Mouse (Mus musculus): Measurements from ENCODE around the gene Nkg7.
A peak's percentile ranks its signal among the peaks of the same experiment; 100 is the strongest.

Gene Nkg7

GRCm38 (mm10) chr7:43440482-43440881 is 3.6 kb downstream of the Nkg7 start, which contains the start of gene Cldnd2:
TSS of gene Cldnd2 (plus strand) at chr7:43440782.
- Histone ChIP-seq H3K4me3 (replicated peaks; ENCODE audit: low read length) (no peak within 1 kb of the TSS), H3K36me3 (ENCODE audit: insufficient read depth, low read length) (0 out of 2 replicates have a peak, but pooled peaks cover under 1% of the 10 kb centered on the region), H3K9me3 (ENCODE audit: low read length) (no peaks in the 10 kb centered on the region), H3K4me1 (replicated peaks; ENCODE audit: low read depth, low read length) (peaks cover 53% of the 10 kb centered on the region), H3K27me3 (ENCODE audit: insufficient read depth, low read length) (peaks cover 6% of the 10 kb centered on the region; the same call in 1 of the 2 replicates)
- TF ChIP-seq POU5F1 (IDR thresholded peaks at IDR 0.05; ENCODE audit: borderline replicate concordance, low read length) (no peak), CTCF (conservative IDR thresholded peaks at IDR 0.05; ENCODE audit: low read length) (no peak)

- Histone ChIP-seq H3K4me1 (replicated peaks; ENCODE audit: low read depth, low read length) (peaks cover 56% of the 10 kb centered on the region), H3K36me3 (ENCODE audit: insufficient read depth, low read length) (peaks cover 6% of the 10 kb centered on the region; the same call in 1 of the 2 replicates), H3K9me3 (ENCODE audit: low read length) (no peaks in the 10 kb centered on the region), H3K4me3 (replicated peaks; ENCODE audit: low read length) (no peak overlapping the region), H3K27me3 (ENCODE audit: insufficient read depth, low read length) (peaks cover 6% of the 10 kb centered on the region; the same call in 1 of the 2 replicates)
- no peak for TF ChIP-seq POU5F1 (IDR thresholded peaks at IDR 0.05; ENCODE audit: borderline replicate concordance, low read length)
- no peak for TF ChIP-seq CTCF (conservative IDR thresholded peaks at IDR 0.05; ENCODE audit: low read length)
- TF ChIP-seq NANOG (IDR thresholded peaks at IDR 0.05; ENCODE audit: borderline replicate concordance, low read length), result no peak
Observed at GRCm38 (mm10) chr7:43441071-43441470, 4.2 kb downstream of the Nkg7 start.

- peaks cover 70% of the 10 kb centered on the region for H3K4me1 ChIP-seq (replicated peaks; ENCODE audit: low read depth, low read length)
- H3K4me3 ChIP-seq (replicated peaks; ENCODE audit: low read length), result peak overlapping the region; percentile 84
- H3K27me3 ChIP-seq (ENCODE audit: insufficient read depth, low read length), result peaks cover 6% of the 10 kb centered on the region; the same call in 1 of the 2 replicates
- TF ChIP-seq CTCF (conservative IDR thresholded peaks at IDR 0.05; ENCODE audit: low read length) (no peak), POU5F1 (IDR thresholded peaks at IDR 0.05; ENCODE audit: borderline replicate concordance, low read length) (no peak), NANOG (IDR thresholded peaks at IDR 0.05; ENCODE audit: borderline replicate concordance, low read length) (no peak)
- H3K9me3 ChIP-seq (ENCODE audit: low read length), result no peaks in the 10 kb centered on the region
- peaks cover 22% of the 10 kb centered on the region for H3K36me3 ChIP-seq (ENCODE audit: insufficient read depth, low read length)
Observed at GRCm38 (mm10) chr7:43442684-43443083, 5.8 kb downstream of the Nkg7 start.

DNA sequence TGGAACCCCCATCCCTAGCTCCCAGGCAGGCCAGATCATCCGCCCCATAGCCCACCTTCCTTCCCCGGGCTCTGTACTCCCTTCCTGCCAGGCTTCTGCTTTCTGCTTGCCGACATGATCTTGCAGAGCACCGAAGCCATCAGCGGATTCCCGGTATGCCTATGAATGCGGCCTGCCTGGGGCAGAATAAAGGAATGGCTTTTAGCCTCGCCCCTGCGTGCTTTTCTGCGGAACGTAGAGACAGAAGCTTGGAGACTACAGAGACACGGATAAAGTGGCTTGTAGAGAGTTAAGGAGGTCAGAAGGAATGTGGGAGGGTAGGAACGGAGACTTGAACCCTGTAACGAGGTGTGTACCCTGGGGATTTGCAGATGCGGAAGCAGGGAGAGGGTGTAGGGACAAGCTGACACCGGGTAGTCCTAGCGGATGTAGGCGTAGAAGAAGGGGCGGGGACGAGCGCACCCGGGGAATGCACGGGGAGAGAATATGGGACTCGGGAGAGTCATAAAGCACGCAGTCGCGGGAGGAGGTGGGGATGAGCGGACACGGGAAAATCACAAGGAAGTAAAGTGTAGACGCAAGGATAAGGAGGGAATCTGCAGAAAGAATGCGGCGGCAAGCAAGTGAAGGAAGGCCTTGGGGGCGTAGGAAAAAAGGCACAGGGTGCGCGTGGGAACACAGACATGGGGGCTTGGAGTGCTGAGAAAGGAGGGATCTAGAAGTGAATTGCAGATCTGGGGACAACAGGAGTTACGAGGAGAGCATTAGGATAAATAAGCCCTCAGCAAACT is 6.4 kb downstream of the Nkg7 start:
- H3K27me3 ChIP-seq (ENCODE audit: insufficient read depth, low read length), result peaks cover 6% of the 10 kb centered on the region; the same call in 1 of the 2 replicates
- H3K4me3 ChIP-seq (replicated peaks; ENCODE audit: low read length), result peak overlapping the region; percentile 84
- TF ChIP-seq POU5F1 (IDR thresholded peaks at IDR 0.05; ENCODE audit: borderline replicate concordance, low read length), result no peak
- no peak for TF ChIP-seq NANOG (IDR thresholded peaks at IDR 0.05; ENCODE audit: borderline replicate concordance, low read length)
- no peak for TF ChIP-seq CTCF (conservative IDR thresholded peaks at IDR 0.05; ENCODE audit: low read length)
- peaks cover 25% of the 10 kb centered on the region for H3K36me3 ChIP-seq (ENCODE audit: insufficient read depth, low read length)
- H3K4me1 ChIP-seq (replicated peaks; ENCODE audit: low read depth, low read length), result peaks cover 72% of the 10 kb centered on the region
- H3K9me3 ChIP-seq (ENCODE audit: low read length), result no peaks in the 10 kb centered on the region

DNA sequence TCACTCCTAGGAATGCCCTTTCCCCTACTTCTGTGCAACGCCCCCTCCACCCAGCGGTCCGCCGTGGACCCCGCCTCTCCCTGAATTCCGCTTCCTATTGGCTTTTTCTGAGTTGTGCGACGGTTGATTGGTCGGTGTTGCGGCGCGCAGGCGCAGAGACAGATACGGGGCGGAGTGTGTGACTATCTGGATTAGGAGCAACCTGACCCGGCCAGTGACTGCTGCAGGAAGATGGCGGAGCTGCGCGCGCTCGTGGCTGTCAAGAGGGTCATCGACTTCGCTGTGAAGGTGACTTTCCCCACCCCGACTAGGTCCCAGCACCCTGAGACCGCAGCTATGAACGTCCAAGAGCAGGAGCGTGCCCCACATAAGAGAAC is 7.0 kb downstream of the Nkg7 start, which contains the start of the genes Etfb and Gm45233:
TSS of gene Etfb (plus strand) at position 167 of the 377 bp plus-strand sequence.
TSS of gene Gm45233 (plus strand) at position 212 of the 377 bp plus-strand sequence.
- Histone ChIP-seq H3K9me3 (ENCODE audit: low read length) (no peaks in the 10 kb centered on the region), H3K27me3 (ENCODE audit: insufficient read depth, low read length) (peaks cover 6% of the 10 kb centered on the region; the same call in 1 of the 2 replicates), H3K36me3 (ENCODE audit: insufficient read depth, low read length) (peaks cover 28% of the 10 kb centered on the region), H3K4me1 (replicated peaks; ENCODE audit: low read depth, low read length) (peaks cover 77% of the 10 kb centered on the region), H3K4me3 (replicated peaks; ENCODE audit: low read length) (peak within 1 kb of the TSS; percentile 84)
- TF ChIP-seq CTCF (conservative IDR thresholded peaks at IDR 0.05; ENCODE audit: low read length) (no peak), POU5F1 (IDR thresholded peaks at IDR 0.05; ENCODE audit: borderline replicate concordance, low read length) (no peak), NANOG (IDR thresholded peaks at IDR 0.05; ENCODE audit: borderline replicate concordance, low read length) (no peak)

GRCm38 (mm10) chr7:43447801-43448200 is 10.9 kb downstream of the Nkg7 start:
- no peaks in the 10 kb centered on the region for H3K27me3 ChIP-seq (ENCODE audit: insufficient read depth, low read length)
- TF ChIP-seq NANOG (IDR thresholded peaks at IDR 0.05; ENCODE audit: borderline replicate concordance, low read length), result no peak
- TF ChIP-seq POU5F1 (IDR thresholded peaks at IDR 0.05; ENCODE audit: borderline replicate concordance, low read length), result no peak
- no peak for TF ChIP-seq CTCF (conservative IDR thresholded peaks at IDR 0.05; ENCODE audit: low read length)

DNA sequence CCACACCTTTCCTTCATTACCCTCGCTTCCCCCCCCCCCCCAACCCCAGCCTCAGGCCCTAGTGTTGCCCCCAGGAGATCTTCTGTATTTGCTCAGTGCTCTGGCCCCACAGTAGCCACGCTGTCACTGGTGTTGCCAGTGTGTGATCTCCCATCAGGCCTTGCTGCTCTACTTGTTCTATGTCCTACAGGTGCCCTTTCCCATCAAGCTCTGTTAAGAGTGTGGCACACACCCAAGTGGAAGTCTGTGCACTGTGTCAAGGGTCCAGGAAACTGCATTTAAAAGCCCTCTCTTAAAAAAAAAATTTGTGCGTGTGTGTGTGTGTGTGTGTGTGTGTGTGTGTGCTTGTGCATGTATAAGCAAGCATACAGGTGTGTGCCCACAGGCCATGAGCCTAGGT is 11.4 kb downstream of the Nkg7 start:
- no peak for TF ChIP-seq POU5F1 (IDR thresholded peaks at IDR 0.05; ENCODE audit: borderline replicate concordance, low read length)
- no peak for TF ChIP-seq CTCF (conservative IDR thresholded peaks at IDR 0.05; ENCODE audit: low read length)
- TF ChIP-seq NANOG (IDR thresholded peaks at IDR 0.05; ENCODE audit: borderline replicate concordance, low read length), result no peak
- Histone ChIP-seq H3K27me3 (ENCODE audit: insufficient read depth, low read length) (no peaks in the 10 kb centered on the region), H3K9me3 (ENCODE audit: low read length) (no peaks in the 10 kb centered on the region), H3K4me1 (replicated peaks; ENCODE audit: low read depth, low read length) (peaks cover 82% of the 10 kb centered on the region), H3K36me3 (ENCODE audit: insufficient read depth, low read length) (peaks cover 42% of the 10 kb centered on the region), H3K4me3 (replicated peaks; ENCODE audit: low read length) (no peak overlapping the region)

More at GRCm38 (mm10) chr7:43447801-43448200, 10.9 kb downstream of the Nkg7 start:
- no peak overlapping the region for H3K4me3 ChIP-seq (replicated peaks; ENCODE audit: low read length)
- peaks cover 37% of the 10 kb centered on the region for H3K36me3 ChIP-seq (ENCODE audit: insufficient read depth, low read length)
- H3K9me3 ChIP-seq (ENCODE audit: low read length), result no peaks in the 10 kb centered on the region
- peaks cover 82% of the 10 kb centered on the region for H3K4me1 ChIP-seq (replicated peaks; ENCODE audit: low read depth, low read length)

- H3K9me3 ChIP-seq (ENCODE audit: low read length), result no peaks in the 10 kb centered on the region
- no peak for TF ChIP-seq CTCF (conservative IDR thresholded peaks at IDR 0.05; ENCODE audit: low read length)
- no peak for TF ChIP-seq POU5F1 (IDR thresholded peaks at IDR 0.05; ENCODE audit: borderline replicate concordance, low read length)
- no peak for TF ChIP-seq NANOG (IDR thresholded peaks at IDR 0.05; ENCODE audit: borderline replicate concordance, low read length)
- no peak overlapping the region for H3K4me3 ChIP-seq (replicated peaks; ENCODE audit: low read length)
- no peaks in the 10 kb centered on the region for H3K27me3 ChIP-seq (ENCODE audit: insufficient read depth, low read length)
- peaks cover 73% of the 10 kb centered on the region for H3K4me1 ChIP-seq (replicated peaks; ENCODE audit: low read depth, low read length)
- peaks cover 57% of the 10 kb centered on the region for H3K36me3 ChIP-seq (ENCODE audit: insufficient read depth, low read length)
Observed at GRCm38 (mm10) chr7:43449811-43450210, 12.9 kb downstream of the Nkg7 start.

Measured in E14TG2a.4 (cell line).